Mouse (Mus musculus) intestine, embryonic 16.5 days (tissue): ENCODE data around the gene Krtap3-2. TPM values are rescaled to one million over a fixed set of nuclear protein-coding genes. Genes with fewer than 3 reads are reported as not detected.
"Not testable (repeated sequence)": the region's sequence is repeated elsewhere in the genome, so short reads cannot be mapped to it uniquely, and the experiment has no call there.

ENCODE experiments used
- ATAC-seq: fragments of 200-750 bp; cut with Nextera tagmentation; 2 replicates; pipeline ENCODE4 v1.8.0; 2017; ENCODE audit warnings: moderate TSS enrichment, moderate library complexity
- H3K27ac ChIP-seq: fragments of 300-500 bp; sonication (generic); 2 replicates; pipeline ENCODE4 v1.5.1; 2014; ENCODE audit warnings: mild to moderate bottlenecking, low read length
- H3K27me3 ChIP-seq: fragments of 300-500 bp; sonication (generic); replicated peaks from 2 replicates; pipeline ENCODE4 v1.6.1; 2014; ENCODE audit warnings: low read length, control low read depth, mixed read lengths; ENCODE audit not compliant: control insufficient read depth, insufficient read depth
- H3K36me3 ChIP-seq: fragments of 300-500 bp; sonication (generic); 2 replicates; pipeline ENCODE4 v1.6.1; 2014; ENCODE audit warnings: low read length, control low read depth; ENCODE audit not compliant: control insufficient read depth, insufficient read depth
- H3K4me1 ChIP-seq: fragments of 300-500 bp; sonication (generic); 2 replicates; pipeline ENCODE4 v1.6.1; 2014; ENCODE audit warnings: low read length, control low read depth, mixed read lengths; ENCODE audit not compliant: control insufficient read depth, insufficient read depth
- H3K4me2 ChIP-seq: fragments of 300-500 bp; sonication (generic); 2 replicates; pipeline ENCODE4 v1.6.1; 2014; ENCODE audit warnings: low read depth, low read length, control low read depth
- H3K4me3 ChIP-seq: fragments of 300-500 bp; sonication (generic); 2 replicates; pipeline ENCODE4 v1.5.1; 2014; ENCODE audit warnings: mild to moderate bottlenecking, low read length
- H3K9ac ChIP-seq: fragments of 300-500 bp; sonication (generic); 2 replicates; pipeline ENCODE4 v1.6.1; 2014; ENCODE audit warnings: low read depth, low read length
- H3K9me3 ChIP-seq: fragments of 300-500 bp; sonication (generic); 2 replicates; pipeline ENCODE4 v1.6.1; 2016; ENCODE audit warnings: low read length, control low read depth; ENCODE audit not compliant: control insufficient read depth
- WGBS: fragments of 180-500 bp; shearing (Covaris S2); extraction: QIAGEN DNeasy Blood & Tissue Kit; methylation state at CpG from one replicate; pipeline ENCODE4 v1.1.7; 2014; 5-methylcytosine and 5-hydroxymethylcytosine counted together
- polyA plus RNA-seq: library from polyadenylated mRNA; unstranded; fragments of >200 nt; fragmentation: Nextera tagmentation; extraction: Ambion mirVana; gene quantifications from 2 replicates; pipeline ENCODE4 v1.2.1, GENCODE M21; 2015

Gene Krtap3-2
- not detected in 2 replicates for polyA plus RNA-seq

GRCm38 (mm10) chr11:99556753-99557152, at the start of gene Krtap3-2:
TSS of gene Krtap3-2 (minus strand) at chr11:99556853.
- Histone ChIP-seq H3K4me2 (no peak within 1 kb of the TSS), H3K9ac (no peak within 1 kb of the TSS), H3K27me3 (no peaks in the 10 kb centered on the region), H3K36me3 (no peaks in the 10 kb centered on the region), H3K4me3 (no peak within 1 kb of the TSS), H3K27ac (no peak within 1 kb of the TSS), H3K9me3 (no peaks in the 10 kb centered on the region), H3K4me1 (no peaks in the 10 kb centered on the region)
- no peak for ATAC-seq
- WGBS, result 84% methylated on average over 2 of the region's 2 CpGs

GRCm38 (mm10) chr11:99603208-99603607, 46.6 kb upstream of the Krtap3-2 start, which contains the start of gene Gm11938:
TSS of gene Gm11938 (minus strand) at chr11:99603308.
- ATAC-seq, H3K9ac ChIP-seq, H3K9me3 ChIP-seq, H3K4me3 ChIP-seq, H3K27ac ChIP-seq, H3K4me2 ChIP-seq, H3K4me1 ChIP-seq, H3K36me3 ChIP-seq, H3K27me3 ChIP-seq: not testable (repeated sequence)
- WGBS, result 58% methylated on average over 1 of the region's 1 CpGs

- 71% methylated on average over 4 of the region's 6 CpGs for WGBS
- not testable (repeated sequence) for H3K9ac ChIP-seq, ATAC-seq, H3K36me3 ChIP-seq, H3K9me3 ChIP-seq, H3K27ac ChIP-seq, H3K4me3 ChIP-seq, H3K4me1 ChIP-seq, H3K27me3 ChIP-seq, H3K4me2 ChIP-seq
Observed at GRCm38 (mm10) chr11:99597742-99598141, 41.1 kb upstream of the Krtap3-2 start, which contains the start of gene Krtap9-3. TSS of gene Krtap9-3 (minus strand) at chr11:99598105.

- ATAC-seq, result no peak
- no peaks in the 10 kb centered on the region for H3K36me3 ChIP-seq
- no peak within 1 kb of the TSS for H3K4me2 ChIP-seq
- no peaks in the 10 kb centered on the region for H3K27me3 ChIP-seq
- WGBS, result 85% methylated on average over 6 of the region's 6 CpGs
- H3K9me3 ChIP-seq, result no peaks in the 10 kb centered on the region
- no peak within 1 kb of the TSS for H3K27ac ChIP-seq
- H3K4me3 ChIP-seq, result no peak within 1 kb of the TSS
- no peaks in the 10 kb centered on the region for H3K4me1 ChIP-seq
- H3K9ac ChIP-seq, result no peak within 1 kb of the TSS
Observed at GRCm38 (mm10) chr11:99590981-99591380, 34.3 kb upstream of the Krtap3-2 start, which contains the start of gene Krtap1-3. TSS of gene Krtap1-3 (minus strand) at chr11:99591339.

- H3K9ac ChIP-seq, result no peak overlapping the region
- 79% methylated on average over 7 of the region's 7 CpGs for WGBS
- ATAC-seq, result no peak
- no peaks in the 10 kb centered on the region for H3K36me3 ChIP-seq
- no peak overlapping the region for H3K4me2 ChIP-seq
- H3K4me1 ChIP-seq, result no peaks in the 10 kb centered on the region
- no peak overlapping the region for H3K4me3 ChIP-seq
- no peak overlapping the region for H3K27ac ChIP-seq
- no peaks in the 10 kb centered on the region for H3K27me3 ChIP-seq
- no peaks in the 10 kb centered on the region for H3K9me3 ChIP-seq
Observed at GRCm38 (mm10) chr11:99585096-99585495, 28.4 kb upstream of the Krtap3-2 start.

GRCm38 (mm10) chr11:99583245-99583704, 26.6 kb upstream of the Krtap3-2 start, which contains the start of gene Krtap1-4:
TSS of gene Krtap1-4 (minus strand) at chr11:99583654.
- no peaks in the 10 kb centered on the region for H3K9me3 ChIP-seq
- no peak within 1 kb of the TSS for H3K4me3 ChIP-seq
- H3K27me3 ChIP-seq, result no peaks in the 10 kb centered on the region
- no peak within 1 kb of the TSS for H3K9ac ChIP-seq
- 74% methylated on average over 5 of the region's 5 CpGs for WGBS
- no peak within 1 kb of the TSS for H3K4me2 ChIP-seq
- no peaks in the 10 kb centered on the region for H3K4me1 ChIP-seq
- H3K36me3 ChIP-seq, result no peaks in the 10 kb centered on the region
- ATAC-seq, result no peak
- no peak within 1 kb of the TSS for H3K27ac ChIP-seq

GRCm38 (mm10) chr11:99581564-99581963, 24.9 kb upstream of the Krtap3-2 start:
- no peak overlapping the region for H3K4me3 ChIP-seq
- 83% methylated on average over 6 of the region's 6 CpGs for WGBS
- H3K27ac ChIP-seq, result no peak overlapping the region
- ATAC-seq, result no peak
- H3K27me3 ChIP-seq, result no peaks in the 10 kb centered on the region
- no peak overlapping the region for H3K4me2 ChIP-seq
- H3K4me1 ChIP-seq, result no peaks in the 10 kb centered on the region
- no peaks in the 10 kb centered on the region for H3K36me3 ChIP-seq
- no peaks in the 10 kb centered on the region for H3K9me3 ChIP-seq
- no peak overlapping the region for H3K9ac ChIP-seq

GRCm38 (mm10) chr11:99581051-99581450, 24.4 kb upstream of the Krtap3-2 start:
- no peaks in the 10 kb centered on the region for H3K4me1 ChIP-seq
- H3K4me3 ChIP-seq, result no peak overlapping the region
- no peaks in the 10 kb centered on the region for H3K9me3 ChIP-seq
- H3K27ac ChIP-seq, result no peak overlapping the region
- H3K27me3 ChIP-seq, result no peaks in the 10 kb centered on the region
- no peak overlapping the region for H3K4me2 ChIP-seq
- 92% methylated on average over 5 of the region's 5 CpGs for WGBS
- no peaks in the 10 kb centered on the region for H3K36me3 ChIP-seq
- ATAC-seq, result no peak
- H3K9ac ChIP-seq, result no peak overlapping the region

GRCm38 (mm10) chr11:99580636-99581035, 24.0 kb upstream of the Krtap3-2 start, which contains the start of gene Krtap1-5:
TSS of gene Krtap1-5 (minus strand) at chr11:99581016.
- H3K9me3 ChIP-seq, result no peaks in the 10 kb centered on the region
- no peaks in the 10 kb centered on the region for H3K4me1 ChIP-seq
- H3K27me3 ChIP-seq, result no peaks in the 10 kb centered on the region
- no peak within 1 kb of the TSS for H3K4me2 ChIP-seq
- no peak within 1 kb of the TSS for H3K9ac ChIP-seq
- H3K4me3 ChIP-seq, result no peak within 1 kb of the TSS
- 87% methylated on average over 6 of the region's 6 CpGs for WGBS
- no peak within 1 kb of the TSS for H3K27ac ChIP-seq
- ATAC-seq, result no peak
- no peaks in the 10 kb centered on the region for H3K36me3 ChIP-seq

- H3K9me3 ChIP-seq, result no peaks in the 10 kb centered on the region
- 3% methylated on average over 7 of the region's 7 CpGs for WGBS
- H3K27ac ChIP-seq, result no peak overlapping the region
- ATAC-seq, result 0 out of 2 replicates have a peak, but pooled peaks have one; percentile 58
- peak overlapping the region; percentile 34 for H3K4me2 ChIP-seq
- H3K27me3 ChIP-seq, result no peaks in the 10 kb centered on the region
- H3K9ac ChIP-seq, result peak overlapping the region; percentile 41; the same call in 1 of the 2 replicates
- no peak overlapping the region for H3K4me3 ChIP-seq
- no peaks in the 10 kb centered on the region for H3K36me3 ChIP-seq
- H3K4me1 ChIP-seq, result no peaks in the 10 kb centered on the region
Observed at GRCm38 (mm10) chr11:99574106-99574505, 17.5 kb upstream of the Krtap3-2 start.
